Mouse (Mus musculus): ENCODE measurements around the gene Ccdc113.

DNA sequence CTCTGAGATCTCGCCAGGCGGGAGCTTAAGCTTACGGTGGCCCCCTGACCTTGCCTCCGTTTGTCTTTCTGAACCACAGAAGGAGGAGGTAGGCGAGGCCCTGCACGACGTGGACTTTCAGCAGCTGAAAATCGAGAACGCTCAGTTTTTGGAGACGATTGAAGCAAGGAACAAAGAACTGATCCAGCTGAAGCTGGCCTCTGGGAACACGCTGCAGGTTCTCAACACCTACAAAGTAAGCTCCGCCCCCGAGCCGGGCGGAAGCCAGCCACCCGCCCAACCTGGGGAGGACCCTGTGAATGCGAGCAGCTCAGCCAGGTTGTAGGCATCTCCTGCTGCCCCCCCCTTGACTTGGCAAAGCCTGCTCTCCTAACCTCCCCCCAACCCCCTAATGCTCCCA lies 11.9 kb downstream of the Ccdc113 start:
- TF ChIP-seq POLR2A (IDR thresholded peaks at IDR 0.05; ENCODE audit: borderline replicate concordance, low read depth, low read length) (no peak), CTCF (IDR thresholded peaks at IDR 0.05; ENCODE audit: low read depth, low read length) (no peak)
